Mouse (Mus musculus) cerebellum, adult 2 months (tissue): ENCODE results near the gene Ptpn13.

ENCODE experiments used
- CTCF ChIP-seq: fragments of 200-500 bp; IDR thresholded peaks from 2 replicates; pipeline ENCODE4 v1.5.1; 2011; ENCODE audit warnings: low read depth, mild to moderate bottlenecking, control low read depth, low read length, moderate library complexity, borderline replicate concordance; ENCODE audit not compliant: insufficient read depth
- POLR2A ChIP-seq: fragments of 200-500 bp; IDR thresholded peaks from 2 replicates; pipeline ENCODE4 v1.6.1; 2011; ENCODE audit warnings: low read length, control low read depth, borderline replicate concordance; ENCODE audit not compliant: insufficient read depth

DNA sequence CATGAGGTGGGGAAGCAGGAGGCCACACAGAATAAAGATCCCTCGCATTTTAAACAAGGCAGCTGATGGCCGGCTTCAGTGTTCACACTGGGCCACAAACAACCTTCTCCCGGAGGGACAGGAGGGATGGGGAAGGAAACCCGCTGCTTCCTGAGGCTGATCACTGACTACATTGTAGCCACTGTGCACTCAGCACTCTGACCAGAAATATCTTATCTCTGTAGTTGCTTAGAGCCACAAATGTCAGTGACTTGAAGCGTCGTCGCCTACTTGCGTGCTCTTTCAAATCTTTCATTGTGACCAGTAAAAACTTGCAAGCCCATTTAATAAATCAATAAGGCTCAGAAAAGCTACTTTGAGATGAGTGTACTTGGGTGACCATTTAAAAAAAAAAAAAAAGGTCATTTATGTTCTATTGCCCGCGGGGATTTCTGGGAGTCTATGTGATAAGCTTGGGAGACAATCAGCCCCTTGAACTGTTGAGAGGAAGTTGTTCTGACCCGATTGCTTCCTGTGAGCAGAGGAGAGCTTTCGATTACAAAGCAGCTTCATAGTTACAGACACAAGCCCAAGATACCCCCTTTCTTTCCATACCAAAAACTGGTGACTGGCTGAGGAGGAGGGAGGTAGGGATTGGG, 47.4 kb upstream of the Ptpn13 start:
- TF ChIP-seq CTCF (no peak), POLR2A (no peak)
